Mouse (Mus musculus) lung, embryonic 15.5 days (tissue): ENCODE results near the gene Ugt8a. TPM values are rescaled to one million over a fixed set of nuclear protein-coding genes. Genes with fewer than 3 reads are reported as not detected.

Experiments
- ATAC-seq: fragments of 200-750 bp; cut with Nextera tagmentation; 2 replicates; pipeline ENCODE4 v1.8.0; 2017; ENCODE audit warnings: moderate number of reproducible peaks, borderline replicate concordance; ENCODE audit not compliant: low FRiP score, low TSS enrichment; ENCODE audit errors: extremely low read depth
- H3K27ac ChIP-seq: fragments of 300-500 bp; sonication (generic); 2 replicates; pipeline ENCODE4 v1.5.1; 2015; ENCODE audit warnings: moderate library complexity, mild to moderate bottlenecking, inconsistent platforms
- H3K27me3 ChIP-seq: fragments of 300-500 bp; sonication (generic); 2 replicates; pipeline ENCODE4 v1.6.1; 2015; ENCODE audit warnings: inconsistent platforms
- H3K36me3 ChIP-seq: fragments of 300-500 bp; sonication (generic); 2 replicates; pipeline ENCODE4 v1.6.1; 2015; ENCODE audit warnings: inconsistent platforms
- H3K4me1 ChIP-seq: fragments of 300-500 bp; sonication (generic); 2 replicates; pipeline ENCODE4 v1.6.1; 2015; ENCODE audit warnings: inconsistent platforms
- H3K4me2 ChIP-seq: fragments of 300-500 bp; sonication (generic); 2 replicates; pipeline ENCODE4 v1.6.1; 2015; ENCODE audit warnings: inconsistent platforms, mild to moderate bottlenecking, moderate library complexity
- H3K4me3 ChIP-seq: fragments of 300-500 bp; sonication (generic); 2 replicates; pipeline ENCODE4 v1.5.1; 2015; ENCODE audit warnings: mild to moderate bottlenecking, inconsistent platforms
- H3K9ac ChIP-seq: fragments of 300-500 bp; sonication (generic); 2 replicates; pipeline ENCODE4 v1.6.1; 2015; ENCODE audit warnings: inconsistent platforms
- H3K9me3 ChIP-seq: fragments of 300-500 bp; sonication (generic); 2 replicates; pipeline ENCODE4 v1.6.1; 2016; ENCODE audit warnings: inconsistent platforms
- WGBS: fragments of 180-500 bp; shearing (Covaris S2); methylation state at CpG from one replicate; pipeline ENCODE4 v1.1.7; 2015; 5-methylcytosine and 5-hydroxymethylcytosine counted together
- polyA plus RNA-seq: library from polyadenylated mRNA; unstranded; fragments of >200 nt; fragmentation: Nextera tagmentation; extraction: Ambion mirVana; gene quantifications from 2 replicates; pipeline ENCODE4 v1.2.1, GENCODE M21; 2015

Gene Ugt8a
- polyA plus RNA-seq, 1 experiment from 2014 or later, result 3.6 TPM

DNA sequence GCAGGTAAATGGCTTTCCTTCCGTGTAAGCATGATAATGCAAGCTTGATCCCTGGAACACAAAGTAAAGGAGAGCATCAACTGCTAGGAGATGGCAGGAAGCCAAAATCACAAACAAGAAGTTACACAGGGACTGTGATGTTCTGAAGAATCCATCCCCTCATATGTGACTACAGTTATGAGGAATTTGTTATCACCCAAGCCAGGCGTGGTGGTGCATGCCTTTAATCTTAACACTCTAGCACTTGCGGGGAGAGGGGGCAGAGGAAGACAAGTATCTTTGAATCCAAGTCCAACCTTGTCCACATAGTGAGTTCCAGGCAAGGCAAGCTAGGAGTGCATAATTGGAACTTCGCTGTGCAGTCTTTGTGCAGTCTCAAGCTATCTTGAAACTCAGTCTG is 110.4 kb downstream of the Ugt8a start:
- 61% methylated on average over 4 of the region's 4 CpGs for WGBS
- Histone ChIP-seq H3K4me2 (no peak overlapping the region), H3K27me3 (no peaks in the 10 kb centered on the region), H3K9me3 (no peaks in the 10 kb centered on the region), H3K9ac (no peak overlapping the region), H3K36me3 (no peaks in the 10 kb centered on the region), H3K4me1 (no peaks in the 10 kb centered on the region), H3K4me3 (no peak overlapping the region), H3K27ac (no peak overlapping the region)
- no peak for ATAC-seq

DNA sequence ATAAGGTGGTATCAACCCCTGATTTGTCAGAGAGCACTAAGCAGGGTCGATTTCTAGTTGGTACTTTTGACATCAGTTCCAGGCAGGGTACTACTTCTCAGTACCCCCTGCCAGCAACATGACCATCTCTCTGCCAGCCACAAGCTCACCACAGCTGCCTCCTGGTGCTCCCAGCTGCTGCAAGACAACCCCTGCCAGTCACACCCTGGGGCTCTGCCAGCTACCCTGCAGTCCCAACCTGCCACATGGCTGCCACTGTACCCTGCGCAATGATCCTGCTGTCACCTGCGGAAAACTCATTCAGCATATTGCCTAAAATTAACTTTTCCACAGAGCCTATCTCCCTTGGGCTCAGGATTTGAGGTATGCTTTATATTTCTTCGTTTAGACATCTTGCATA is 111.2 kb downstream of the Ugt8a start:
- no peaks in the 10 kb centered on the region for H3K4me1 ChIP-seq
- WGBS, result 73% methylated on average over 4 of the region's 4 CpGs
- H3K27me3 ChIP-seq, result no peaks in the 10 kb centered on the region
- H3K4me3 ChIP-seq, result no peak overlapping the region
- H3K9me3 ChIP-seq, result no peaks in the 10 kb centered on the region
- ATAC-seq, result no peak
- H3K27ac ChIP-seq, result no peak overlapping the region
- no peak overlapping the region for H3K9ac ChIP-seq
- no peak overlapping the region for H3K4me2 ChIP-seq
- no peaks in the 10 kb centered on the region for H3K36me3 ChIP-seq

DNA sequence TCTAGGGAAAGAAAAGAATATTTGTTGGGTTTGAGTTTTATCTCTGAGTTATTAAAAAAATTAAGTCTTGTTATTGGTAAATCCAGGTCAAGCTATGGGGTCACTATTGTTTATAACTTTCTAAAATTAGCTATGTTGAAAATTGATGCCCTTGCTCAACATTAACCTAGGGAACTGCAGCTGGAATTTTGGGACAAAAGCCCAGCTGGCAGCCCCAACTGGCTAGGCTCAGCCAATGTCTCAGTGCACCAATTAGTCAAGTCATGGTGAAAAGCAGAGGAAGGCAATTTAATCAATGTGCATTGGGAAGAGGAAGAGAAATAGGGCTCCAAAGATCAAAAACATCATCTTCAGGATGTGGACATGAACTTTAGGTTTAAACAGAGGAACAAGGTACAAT is 118.7 kb downstream of the Ugt8a start:
- H3K9me3 ChIP-seq, result no peaks in the 10 kb centered on the region
- H3K4me1 ChIP-seq, result no peaks in the 10 kb centered on the region

More for the DNA sequence above, 118.7 kb downstream of the Ugt8a start:
- no peak overlapping the region for H3K4me2 ChIP-seq
- no peaks in the 10 kb centered on the region for H3K36me3 ChIP-seq
- ATAC-seq, result no peak
- no peak overlapping the region for H3K4me3 ChIP-seq
- H3K9ac ChIP-seq, result no peak overlapping the region
- H3K27me3 ChIP-seq, result no peaks in the 10 kb centered on the region
- H3K27ac ChIP-seq, result no peak overlapping the region
